Mouse (Mus musculus): ENCODE measurements around the gene Ppp6r2.

Ppp6r2 gene

DNA sequence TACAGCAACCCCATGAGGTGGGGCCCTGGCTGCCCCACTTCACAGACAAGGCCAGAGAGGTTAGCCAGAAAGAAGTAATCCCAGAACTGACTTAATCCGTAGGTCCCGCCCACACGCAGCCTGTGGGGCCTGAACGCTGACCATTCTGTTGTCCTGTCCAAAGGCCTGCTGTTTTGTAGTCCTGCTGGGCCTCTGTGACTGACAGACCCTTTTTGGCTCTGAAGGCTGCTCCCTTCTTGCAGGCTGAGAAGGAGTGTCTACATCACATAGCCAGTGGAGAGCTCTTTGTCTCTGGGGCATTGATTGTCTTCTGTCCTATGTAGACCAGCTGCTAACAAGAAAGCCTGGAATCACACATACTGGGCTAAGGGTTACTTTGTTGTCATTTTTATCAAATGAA lies 44.0 kb downstream of the Ppp6r2 start:
- DNase-seq (ENCODE audit: low read depth, low spot score): no peak

DNA sequence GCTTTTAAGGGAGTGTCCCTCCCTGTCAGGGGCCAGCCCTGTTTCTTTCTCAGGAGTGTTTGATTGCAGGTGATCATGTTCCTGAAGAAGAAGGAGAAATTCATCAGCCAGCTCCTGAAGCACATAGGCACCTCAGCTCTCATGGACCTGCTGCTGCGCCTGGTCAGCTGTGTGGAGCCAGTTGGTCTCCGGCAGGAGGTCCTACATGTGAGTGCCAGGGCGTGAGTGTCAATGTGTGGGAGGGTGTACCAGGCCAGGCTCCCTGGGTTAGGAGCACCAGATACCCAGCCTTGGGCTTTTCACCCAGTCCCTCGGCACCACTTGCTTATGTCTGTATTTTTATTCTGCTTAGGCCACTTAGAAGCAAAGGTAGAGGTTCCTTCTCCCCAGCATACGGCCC lies 47.6 kb downstream of the Ppp6r2 start:
- no peak for DNase-seq (ENCODE audit: low read depth, low spot score)

DNA sequence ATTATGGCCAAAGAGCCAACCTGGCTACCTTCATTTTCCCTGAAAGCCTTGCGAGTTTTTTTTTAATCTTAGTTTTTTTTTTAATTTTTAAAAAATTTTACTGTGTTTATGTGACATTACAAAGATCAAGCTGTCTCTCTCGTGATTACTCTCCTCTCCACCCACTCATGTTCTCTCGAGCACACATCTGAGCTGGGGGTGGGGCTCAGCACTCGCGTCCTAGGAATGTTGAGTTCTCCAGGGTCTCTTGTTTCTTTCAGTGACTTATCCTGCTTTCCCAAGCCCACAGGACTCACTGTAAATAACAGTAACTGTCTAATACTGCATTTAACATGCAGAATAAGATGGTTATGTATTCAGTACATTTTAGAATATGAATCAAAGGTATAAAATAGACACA lies 53.1 kb downstream of the Ppp6r2 start:
- no peak for DNase-seq (ENCODE audit: low read depth, low spot score)

DNA sequence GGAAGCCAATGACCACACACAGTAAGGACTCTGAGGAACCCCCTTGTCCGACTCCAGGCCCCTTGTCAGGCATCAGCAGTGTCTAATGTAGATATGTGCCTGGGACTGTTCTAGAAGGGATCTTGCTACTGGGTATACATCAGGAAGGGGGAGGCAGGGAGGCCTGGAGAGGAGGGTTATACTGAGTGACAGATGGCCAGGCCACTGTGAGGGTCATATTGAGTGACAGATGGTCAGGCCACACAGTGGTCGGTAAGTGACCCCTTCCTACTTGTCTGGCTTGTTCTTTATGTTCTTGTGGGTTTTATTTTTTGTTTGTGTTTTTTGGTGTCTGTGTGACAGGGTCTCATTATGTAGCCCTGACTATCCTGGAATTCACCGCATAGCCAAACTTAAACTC lies 64.1 kb downstream of the Ppp6r2 start:
- DNase-seq (ENCODE audit: low read depth, low spot score): no peak

DNA sequence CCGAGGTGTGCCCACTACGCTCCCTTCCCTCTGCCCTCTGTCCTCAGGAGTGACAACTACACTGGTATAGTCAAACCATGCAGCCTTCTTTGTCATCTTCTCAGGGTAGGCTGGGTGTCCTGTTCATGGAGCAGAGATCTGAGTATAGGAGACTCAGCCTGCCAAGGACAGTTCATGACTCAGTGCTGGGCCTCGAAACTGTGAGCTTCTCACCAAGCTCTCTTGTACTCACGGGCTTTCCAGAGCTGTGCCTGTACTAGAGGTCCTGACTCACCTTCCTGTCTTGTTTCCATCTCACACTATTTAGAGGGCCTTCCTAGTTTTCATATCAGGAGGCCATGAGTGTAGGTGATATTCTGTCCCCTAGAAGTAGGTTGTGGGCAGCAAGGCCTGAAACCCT lies 66.0 kb downstream of the Ppp6r2 start:
- DNase-seq (ENCODE audit: low read depth, low spot score): no peak

DNA sequence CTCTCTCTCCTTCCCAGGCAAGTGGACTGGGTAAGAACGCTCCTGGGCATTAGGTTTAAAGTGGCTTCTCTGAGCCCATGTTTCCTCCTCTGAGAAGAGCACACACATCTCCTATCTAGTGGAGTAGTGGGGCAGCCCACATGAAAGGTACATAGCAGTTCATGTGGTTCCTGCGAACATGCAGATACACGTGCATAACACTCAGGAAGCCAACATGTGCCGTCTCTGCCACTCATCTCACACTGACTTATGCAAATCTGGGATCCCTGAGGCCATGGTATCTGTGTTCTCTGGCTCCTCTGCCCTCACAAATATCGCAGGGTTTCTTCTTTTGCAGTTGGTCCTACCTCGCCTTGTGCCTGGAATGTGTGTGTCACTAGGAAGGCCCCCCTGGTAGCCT lies 71.2 kb downstream of the Ppp6r2 start:
- DNase-seq (ENCODE audit: low read depth, low spot score): no peak

DNA sequence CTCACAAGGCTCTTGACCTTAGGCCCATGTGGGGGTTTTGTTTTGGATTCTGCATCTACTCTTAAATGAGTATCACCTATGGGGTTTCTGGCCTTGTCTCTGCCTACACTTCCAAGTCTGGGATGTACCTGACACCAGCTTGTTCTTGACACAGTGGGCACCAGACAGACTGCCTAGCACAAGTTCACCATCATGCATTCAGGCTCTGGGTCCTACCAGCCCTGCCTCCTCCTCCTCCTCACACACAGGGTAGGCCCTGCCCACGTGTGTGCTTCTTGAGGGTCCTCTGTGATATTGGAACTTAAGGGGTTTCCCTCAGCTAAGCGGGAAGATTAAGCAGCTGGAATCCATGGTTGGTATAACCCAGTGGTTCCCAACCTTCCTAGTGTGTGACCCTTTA lies 72.7 kb downstream of the Ppp6r2 start:
- no peak for DNase-seq (ENCODE audit: low read depth, low spot score)

DNA sequence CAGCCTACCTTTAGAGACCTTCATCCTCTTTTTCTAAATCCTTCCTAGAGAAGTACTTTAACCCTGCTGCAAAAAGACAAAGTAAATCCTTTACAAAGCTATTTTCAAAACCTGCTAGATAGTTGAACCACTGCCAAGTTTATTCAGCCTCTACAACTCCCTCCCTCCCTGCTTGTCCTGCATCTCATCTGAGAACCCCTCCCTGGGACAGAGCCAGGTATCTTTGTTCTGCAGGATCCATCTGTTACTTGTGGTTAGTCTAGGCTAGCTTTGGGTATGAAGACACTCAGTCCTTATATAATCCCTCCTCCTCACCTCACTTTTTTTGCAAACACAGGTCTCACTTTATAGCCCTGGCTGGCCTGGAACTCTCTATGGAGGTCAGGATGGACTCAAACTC lies 73.7 kb downstream of the Ppp6r2 start:
- no peak for DNase-seq (ENCODE audit: low read depth, low spot score)

DNA sequence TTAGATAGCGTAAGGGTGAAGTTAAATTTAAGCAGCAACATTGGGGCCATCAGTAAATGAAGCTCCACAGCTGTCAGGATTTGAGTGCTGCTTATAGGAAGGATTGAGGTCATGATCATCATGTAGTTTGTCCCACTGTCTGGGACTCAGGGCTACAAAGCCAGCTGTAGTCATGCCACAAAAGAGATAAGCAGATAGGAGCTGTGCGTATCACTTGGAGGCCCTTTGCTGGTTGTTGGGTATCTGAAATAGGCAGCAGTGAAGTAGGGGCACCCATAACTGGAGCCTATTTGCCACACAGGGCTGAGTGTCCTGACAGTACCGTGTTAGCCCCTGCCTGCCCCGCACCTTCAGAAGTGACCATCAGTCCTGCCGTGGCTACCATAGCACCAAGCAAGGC lies 74.1 kb downstream of the Ppp6r2 start:
- DNase-seq (ENCODE audit: low read depth, low spot score): no peak

DNA sequence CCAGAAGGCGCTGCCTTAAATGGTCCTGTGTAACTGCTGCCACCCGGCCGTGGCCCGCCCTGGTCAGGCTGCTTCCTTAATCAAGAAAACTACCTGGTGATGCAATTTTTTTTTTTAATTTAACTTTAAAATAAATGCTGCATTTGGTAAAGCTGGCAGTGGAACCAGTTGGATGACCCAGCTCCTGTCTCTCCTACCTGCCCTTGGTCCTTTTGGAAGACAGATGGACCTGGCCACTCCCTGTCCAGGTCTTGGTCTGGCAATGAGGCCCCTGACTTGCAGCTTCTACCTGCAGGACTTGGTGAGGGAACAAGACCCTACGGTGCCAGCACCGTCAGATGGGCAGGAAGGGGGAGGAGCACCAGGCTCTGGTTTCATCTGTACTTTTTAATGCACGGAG lies 74.8 kb downstream of the Ppp6r2 start:
- no peak for DNase-seq (ENCODE audit: low read depth, low spot score)

DNA sequence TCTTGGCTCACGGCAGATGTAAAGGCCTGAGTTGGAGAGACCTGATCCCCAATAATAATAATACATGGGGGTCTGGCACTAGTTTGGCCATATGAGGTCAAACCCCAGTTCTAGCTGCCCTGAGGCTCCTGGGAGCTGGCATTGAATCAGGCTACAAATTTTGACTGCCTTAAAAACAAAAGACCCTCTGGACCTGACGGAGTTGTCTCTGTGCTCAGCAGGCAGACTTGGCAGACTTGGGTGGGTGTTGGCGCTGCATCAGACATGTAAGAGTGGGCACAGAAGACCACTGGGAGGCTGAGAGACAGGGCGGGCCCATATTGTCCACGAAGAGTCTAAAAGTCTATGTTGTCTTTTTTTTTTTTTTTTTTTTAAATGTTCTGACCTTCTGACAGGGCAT lies 75.2 kb downstream of the Ppp6r2 start:
- DNase-seq (ENCODE audit: low read depth, low spot score): no peak

DNA sequence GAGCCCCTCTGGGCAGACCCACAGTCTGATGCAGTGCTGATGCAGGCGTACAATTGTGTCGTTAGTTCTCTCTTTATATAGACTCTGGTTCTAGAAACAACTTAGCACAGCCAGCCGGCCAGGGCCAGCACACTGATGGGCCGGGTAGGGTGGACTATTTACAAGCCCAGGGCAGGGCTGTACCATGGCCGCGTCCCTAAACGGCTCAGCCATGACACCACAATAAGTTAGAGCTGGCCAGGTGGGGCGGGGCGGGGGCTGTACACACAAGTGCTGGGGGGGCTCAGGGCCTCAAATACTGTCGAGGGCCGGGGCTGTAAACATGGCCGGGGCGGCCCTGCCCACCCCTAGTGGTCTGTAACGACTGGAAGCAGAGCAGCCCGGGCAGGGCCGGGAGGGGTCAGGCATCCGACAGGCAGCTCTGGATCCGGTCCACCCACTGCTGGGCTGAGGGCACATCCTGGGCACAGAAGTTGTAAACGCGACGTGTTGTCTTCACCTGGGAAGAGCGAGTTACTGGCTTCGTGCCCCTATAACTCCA lies 76.9 kb downstream of the Ppp6r2 start:
- no peak for DNase-seq (ENCODE audit: low read depth, low spot score)

DNA sequence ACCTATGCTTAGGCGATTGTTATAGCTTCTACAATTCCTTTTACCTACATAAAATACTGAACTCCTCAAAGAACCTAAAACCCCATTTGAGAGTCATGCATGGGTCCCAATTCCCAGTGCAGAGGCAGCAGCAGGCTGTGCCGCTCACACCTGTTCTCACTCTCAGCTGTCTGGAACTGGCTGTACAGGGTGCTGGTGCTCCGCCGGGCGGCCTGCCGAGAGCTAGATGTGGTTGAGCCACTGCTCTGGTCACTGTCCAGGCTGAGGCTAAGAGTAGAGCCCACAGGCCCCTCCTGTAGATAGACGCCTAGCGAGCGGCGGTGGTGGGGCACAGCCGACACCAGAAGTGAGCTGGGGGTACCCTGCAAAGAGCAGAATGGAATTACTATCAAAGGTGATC lies 78.1 kb downstream of the Ppp6r2 start:
- DNase-seq (ENCODE audit: low read depth, low spot score): no peak

DNA sequence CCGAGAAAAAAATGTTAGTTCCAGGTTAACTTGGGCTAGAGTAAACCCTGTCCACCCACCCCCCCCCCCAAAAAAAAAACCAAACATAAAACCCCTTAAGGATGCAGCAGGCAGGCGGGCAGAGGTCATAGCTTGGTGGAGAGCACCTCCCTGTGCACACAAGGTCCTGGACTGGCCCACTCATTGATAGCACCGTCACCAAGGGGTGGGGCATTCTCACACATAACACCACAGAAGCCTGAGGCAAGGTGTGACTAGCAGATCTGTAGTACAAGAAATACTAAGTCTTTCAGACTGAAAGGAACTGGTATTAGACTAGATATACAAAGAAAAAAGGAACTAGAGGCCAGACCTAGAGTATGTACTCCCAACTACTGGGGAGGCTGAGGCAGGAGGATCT lies 80.2 kb downstream of the Ppp6r2 start:
- DNase-seq (ENCODE audit: low read depth, low spot score): no peak

DNA sequence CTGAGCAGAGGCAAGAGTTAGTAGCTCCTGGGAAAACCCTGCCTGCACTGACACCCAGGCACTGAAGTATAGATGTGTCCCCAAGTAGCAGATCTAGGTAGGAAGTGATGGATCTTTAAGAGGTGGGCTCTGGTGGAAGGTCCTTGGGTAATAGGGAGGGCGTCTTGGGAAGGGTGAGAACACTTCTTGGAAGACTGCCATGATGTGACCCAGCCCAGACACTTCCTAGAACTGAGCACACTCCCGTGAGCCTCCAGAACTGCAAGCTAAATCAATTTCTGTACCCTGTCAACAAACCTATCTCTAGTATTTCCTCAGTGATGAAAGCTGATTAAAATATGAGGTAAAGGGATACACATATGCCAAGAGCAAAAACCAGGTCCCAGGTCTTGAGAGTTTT lies 81.4 kb downstream of the Ppp6r2 start:
- DNase-seq (ENCODE audit: low read depth, low spot score): no peak

DNA sequence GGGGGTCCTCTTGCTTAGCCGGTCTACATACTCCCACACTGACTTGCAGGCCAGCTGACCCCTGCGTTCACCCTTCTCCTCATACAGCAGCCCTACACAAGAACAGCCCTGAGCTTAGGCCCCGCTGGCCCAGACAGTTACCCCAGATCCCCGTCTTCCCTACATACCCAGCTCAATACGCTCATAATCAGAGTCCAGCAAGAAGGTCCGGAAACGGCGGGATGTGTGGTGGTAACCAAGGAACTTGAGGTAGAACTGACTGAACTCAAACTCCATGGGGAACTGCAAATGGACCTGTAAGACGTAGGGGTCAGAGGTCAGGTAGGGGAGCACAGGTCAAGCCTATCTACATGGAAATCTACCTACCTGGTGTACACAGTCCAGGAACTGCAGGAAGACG lies 82.4 kb downstream of the Ppp6r2 start:
- DNase-seq (ENCODE audit: low read depth, low spot score): no peak

DNA sequence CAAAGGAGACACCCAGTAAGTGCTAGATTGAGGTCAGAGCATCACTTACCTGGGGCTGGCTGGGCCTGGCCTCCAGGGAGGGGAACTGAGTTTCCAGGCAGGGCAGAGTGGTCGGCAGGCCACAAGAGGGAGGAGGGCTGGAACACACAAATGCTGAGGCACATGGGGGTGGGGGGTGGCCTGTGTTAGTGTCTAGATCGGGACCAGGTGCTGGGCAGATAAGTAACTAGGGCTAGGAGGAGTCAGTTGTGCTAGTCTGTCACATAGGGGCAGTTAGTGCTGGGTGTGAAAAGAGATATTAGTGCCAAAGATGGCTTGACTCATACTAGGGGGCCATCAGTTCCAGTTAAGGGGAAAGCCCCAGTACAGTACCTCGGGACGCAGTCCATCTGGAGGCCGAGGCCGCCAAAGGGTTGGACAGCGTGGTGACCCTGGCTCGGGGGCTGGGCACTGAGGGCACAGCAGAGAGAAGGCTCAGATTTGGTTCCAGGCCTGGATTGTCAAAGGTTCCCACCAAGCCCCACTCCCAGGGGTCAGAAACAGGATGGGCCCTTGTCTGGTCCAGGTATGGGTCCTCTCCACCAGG lies 84.3 kb downstream of the Ppp6r2 start:
- DNase-seq (ENCODE audit: low read depth, low spot score): no peak

DNA sequence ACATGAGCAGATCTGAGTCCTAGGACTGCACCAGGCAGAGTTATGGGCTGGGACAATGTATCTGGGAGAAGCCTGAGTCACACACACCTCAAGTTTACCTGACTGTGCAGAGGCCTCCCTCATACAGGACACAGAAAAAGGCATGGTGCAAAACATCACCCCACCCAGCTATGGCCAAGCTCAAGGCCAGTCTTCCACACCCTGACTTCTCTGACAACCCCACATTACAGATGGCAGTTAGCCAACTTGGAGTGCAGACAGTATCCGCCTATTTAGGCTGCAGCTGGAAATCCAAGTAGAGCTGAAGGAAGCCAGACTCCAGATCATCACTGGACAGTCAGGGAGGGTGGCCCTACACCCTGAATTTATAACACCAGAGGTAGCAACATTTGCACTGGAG lies 85.1 kb downstream of the Ppp6r2 start:
- DNase-seq (ENCODE audit: low read depth, low spot score): no peak

DNA sequence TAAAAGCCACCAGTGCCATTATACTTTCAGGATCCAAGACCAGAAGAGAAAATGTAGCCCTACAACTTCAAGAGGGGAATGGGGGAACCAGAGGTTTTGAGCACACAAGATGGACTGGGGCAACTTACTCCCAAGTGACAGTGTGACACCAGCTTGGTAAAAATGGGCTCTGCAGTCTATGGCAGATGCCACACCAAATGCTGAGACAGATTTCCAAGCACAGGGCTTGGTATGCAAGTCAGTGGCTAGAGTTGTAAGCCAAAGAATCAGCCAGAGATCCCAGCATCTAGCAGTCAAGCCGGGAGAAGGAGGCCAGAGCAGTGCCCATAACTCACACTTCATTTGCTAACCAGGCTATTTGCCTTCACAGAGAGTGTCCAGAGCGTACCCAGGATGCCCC lies 86.3 kb downstream of the Ppp6r2 start:
- no peak for DNase-seq (ENCODE audit: low read depth, low spot score)

DNA sequence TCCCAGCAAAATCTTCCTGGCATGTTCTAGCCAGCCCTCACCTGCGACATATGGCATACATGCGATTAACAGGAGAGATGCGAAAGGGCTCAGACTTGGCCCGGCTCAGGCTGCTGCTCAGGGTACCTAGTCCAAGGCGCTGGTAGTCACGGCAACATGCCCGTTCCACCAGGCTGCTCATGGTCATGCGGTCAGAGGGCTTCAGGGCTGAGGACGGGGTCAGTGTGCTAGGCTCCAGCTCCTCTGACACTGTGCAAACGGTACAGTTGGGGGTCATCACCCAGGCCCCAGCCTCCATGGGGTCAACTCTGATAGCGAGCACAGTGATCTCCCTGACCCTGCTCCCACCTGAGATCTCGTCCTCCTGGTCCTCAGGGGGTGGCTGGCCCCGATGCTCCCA lies 88.8 kb downstream of the Ppp6r2 start:
- no peak for DNase-seq (ENCODE audit: low read depth, low spot score)

DNA sequence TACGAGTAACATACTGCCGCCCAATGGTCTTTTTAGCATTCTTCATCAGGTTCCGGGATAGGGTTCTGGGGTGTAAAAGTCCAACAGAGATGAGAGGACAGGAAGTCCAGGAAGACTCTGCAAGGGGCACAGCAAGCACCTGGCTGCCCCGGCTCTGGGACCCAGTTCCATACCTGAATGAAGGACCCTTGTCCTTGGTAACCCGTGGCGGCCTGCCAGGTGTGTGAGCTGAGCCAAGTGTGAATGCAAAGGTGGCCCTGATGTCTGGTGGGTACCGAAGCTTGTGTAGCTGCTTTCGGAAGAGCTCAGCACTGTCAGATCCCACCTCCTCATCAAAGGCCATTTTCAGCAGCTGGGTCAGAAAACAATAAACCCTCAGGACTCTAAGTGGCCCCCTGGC lies 89.2 kb downstream of the Ppp6r2 start:
- DNase-seq (ENCODE audit: low read depth, low spot score): no peak

DNA sequence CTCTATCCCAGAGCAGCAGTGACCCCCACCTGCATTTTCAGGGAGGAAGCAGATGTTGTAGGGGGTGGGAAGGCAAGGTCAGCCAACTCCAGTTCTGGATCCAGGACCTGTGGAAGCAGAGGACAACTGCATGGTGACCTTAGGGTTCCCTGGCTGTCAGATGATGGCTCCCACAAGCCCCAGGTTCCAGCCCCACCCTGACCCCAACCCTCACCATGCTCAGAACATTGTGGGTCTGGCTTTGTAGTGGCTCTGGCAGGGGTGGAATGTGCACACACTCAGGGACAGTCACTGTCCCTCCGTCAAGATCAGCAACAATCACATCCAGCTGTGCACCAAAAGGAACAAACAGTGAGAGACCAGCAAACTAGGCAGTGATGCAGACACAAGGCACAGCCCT lies 94.6 kb downstream of the Ppp6r2 start:
- no peak for DNase-seq (ENCODE audit: low read depth, low spot score)

DNA sequence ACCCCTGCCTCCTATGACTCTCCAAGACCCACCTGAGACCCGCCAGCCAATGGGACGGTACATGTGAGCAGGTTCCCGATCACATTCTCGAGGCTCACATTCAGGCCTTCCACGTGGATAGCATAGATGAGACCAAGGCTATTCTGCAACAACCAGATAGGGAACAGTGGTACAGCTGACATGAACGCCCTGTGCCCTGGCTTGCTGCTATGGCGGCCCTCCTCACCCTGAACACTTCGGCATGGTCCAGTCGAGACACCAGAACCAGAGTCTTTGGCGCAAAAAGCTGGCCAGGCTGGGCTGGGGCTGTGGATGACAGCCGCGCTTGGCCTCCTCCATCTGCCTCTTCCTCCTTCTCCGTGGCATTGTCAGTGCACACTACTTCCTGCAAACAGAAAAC lies 96.1 kb downstream of the Ppp6r2 start:
- DNase-seq (ENCODE audit: low read depth, low spot score): no peak

DNA sequence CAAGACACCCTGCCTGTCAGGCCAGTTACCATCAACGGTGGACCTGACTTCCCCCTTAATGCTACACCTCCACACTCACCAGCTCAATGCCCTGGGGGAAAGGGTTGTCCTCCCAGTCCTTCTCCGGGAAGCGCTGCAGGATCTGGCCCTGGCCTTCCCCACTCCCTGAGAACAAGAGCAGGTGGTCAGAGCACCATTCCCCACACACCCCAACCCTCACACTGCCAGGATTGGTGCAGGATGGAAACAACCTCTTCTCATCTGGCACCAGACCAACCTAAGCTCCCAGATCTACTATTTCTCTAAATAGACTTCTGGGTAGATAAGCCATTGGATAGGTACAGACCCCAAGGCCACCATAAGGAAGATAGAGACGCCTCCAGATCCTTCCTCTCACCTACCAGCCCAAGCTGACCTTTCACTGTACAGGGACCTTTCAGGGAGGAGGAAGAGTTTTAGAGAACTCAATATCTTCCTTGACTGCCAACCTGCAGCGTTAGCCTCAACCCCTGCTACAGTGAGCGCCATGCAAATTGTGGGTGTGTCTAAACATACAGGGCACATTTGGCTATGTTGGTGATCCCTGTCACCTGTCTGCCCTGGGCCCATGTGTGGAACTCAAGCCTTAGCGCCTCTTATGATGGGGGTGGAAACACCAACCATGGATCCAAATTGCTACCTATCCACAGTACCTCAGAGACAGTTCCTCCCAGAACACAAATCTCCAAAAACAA lies 97.2 kb downstream of the Ppp6r2 start:
- no peak for DNase-seq (ENCODE audit: low read depth, low spot score)
